ENCODE assay signal across 18 mouse cellular contexts in genomic region chr12:25534620-25534950, GRCm38 (mm10).
DNase-seq lines count a peak whose midpoint lies in the region; ATAC-seq and TF ChIP-seq lines count a peak whose summit lies in the region.
"Had no signal": no experiment of that assay in that cellular context is flagged by ENCODE, and none has a peak within 500 bp of the region (broad histone marks: within the 10 kb centered on the region; RNA-seq: fewer than 3 reads in every experiment).

No protein-coding gene starts in this region.

- H3K9me3 ChIP-seq in heart, embryonic 13.5 days = no peaks in the 10 kb centered on the region
- no peaks in the 10 kb centered on the region for H3K9me3 ChIP-seq in stomach, embryonic 14.5 days (ENCODE audit: control insufficient read depth, low read depth, low read length)
- no peaks in the 10 kb centered on the region for H3K9me3 ChIP-seq in stomach, postnatal 0 days (ENCODE audit: control insufficient read depth, low read length)
- no peaks in the 10 kb centered on the region for H3K9me3 ChIP-seq in limb, embryonic 11.5 days (ENCODE audit: control insufficient read depth, low read length)
- H3K9me3 ChIP-seq in liver, embryonic 11.5 days (ENCODE audit: control insufficient read depth, low read length) = no peaks in the 10 kb centered on the region
- H3K9me3 ChIP-seq: forebrain, embryonic 12.5 days; hindbrain, embryonic 15.5 days; liver, embryonic 13.5 days; midbrain, embryonic 12.5 days had no signal

- no peak overlapping the region for H3K4me2 ChIP-seq in heart, embryonic 13.5 days
- H3K4me2 ChIP-seq in stomach, embryonic 14.5 days (replicated peaks; ENCODE audit: low read depth, low read length) = no peak overlapping the region
- H3K4me2 ChIP-seq in stomach, postnatal 0 days (replicated peaks; ENCODE audit: low read depth) = no peak overlapping the region
- no peak overlapping the region for H3K4me2 ChIP-seq in limb, embryonic 11.5 days (ENCODE audit: low read depth, severe bottlenecking)
- H3K4me2 ChIP-seq in liver, embryonic 11.5 days = no peak overlapping the region
- H3K4me2 ChIP-seq: forebrain, embryonic 12.5 days; hindbrain, embryonic 15.5 days; liver, embryonic 13.5 days; midbrain, embryonic 12.5 days had no signal

- H3K27ac ChIP-seq in heart, embryonic 13.5 days (replicated peaks) = peak overlapping the region; percentile 64
- peak overlapping the region; percentile 77 for H3K27ac ChIP-seq in stomach, embryonic 14.5 days (ENCODE audit: low read length)
- H3K27ac ChIP-seq in stomach, postnatal 0 days (replicated peaks) = no peak overlapping the region
- H3K27ac ChIP-seq in limb, embryonic 11.5 days (replicated peaks; ENCODE audit: low read depth, low read length) = peak overlapping the region; percentile 72; the same call in 1 of the 2 replicates
- no peak overlapping the region for H3K27ac ChIP-seq in liver, embryonic 11.5 days (ENCODE audit: low read depth, low read length)
- H3K27ac ChIP-seq: forebrain, embryonic 12.5 days; hindbrain, embryonic 15.5 days; liver, embryonic 13.5 days; midbrain, embryonic 12.5 days had no signal

- no peaks in the 10 kb centered on the region for H3K27me3 ChIP-seq in heart, embryonic 13.5 days (replicated peaks)
- no peaks in the 10 kb centered on the region for H3K27me3 ChIP-seq in stomach, embryonic 14.5 days (ENCODE audit: control insufficient read depth, insufficient read depth, low read length)
- H3K27me3 ChIP-seq in stomach, postnatal 0 days (ENCODE audit: control insufficient read depth, insufficient read depth, low read length) = no peaks in the 10 kb centered on the region
- H3K27me3 ChIP-seq in limb, embryonic 11.5 days (ENCODE audit: control insufficient read depth, insufficient read depth, low read length) = no peaks in the 10 kb centered on the region
- H3K27me3 ChIP-seq in liver, embryonic 11.5 days (replicated peaks; ENCODE audit: control insufficient read depth, insufficient read depth, low read length) = no peaks in the 10 kb centered on the region
- H3K27me3 ChIP-seq: forebrain, embryonic 12.5 days; hindbrain, embryonic 15.5 days; liver, embryonic 13.5 days; midbrain, embryonic 12.5 days had no signal

- no peak overlapping the region for H3K4me3 ChIP-seq in heart, embryonic 13.5 days
- H3K4me3 ChIP-seq in stomach, embryonic 14.5 days (ENCODE audit: low read depth, low read length) = no peak overlapping the region
- H3K4me3 ChIP-seq in stomach, postnatal 0 days (ENCODE audit: low read depth, low read length) = no peak overlapping the region
- no peak overlapping the region for H3K4me3 ChIP-seq in limb, embryonic 11.5 days (ENCODE audit: low read depth, low read length)
- no peak overlapping the region for H3K4me3 ChIP-seq in liver, embryonic 11.5 days (ENCODE audit: low read depth, low read length)
- H3K4me3 ChIP-seq: forebrain, embryonic 12.5 days; hindbrain, embryonic 15.5 days; left cerebral cortex, adult 2 months; liver, embryonic 13.5 days; midbrain, embryonic 12.5 days; myocyte had no signal

- H3K36me3 ChIP-seq in heart, embryonic 13.5 days = no peaks in the 10 kb centered on the region
- H3K36me3 ChIP-seq in stomach, embryonic 14.5 days (ENCODE audit: control insufficient read depth, insufficient read depth, low read length) = no peaks in the 10 kb centered on the region
- no peaks in the 10 kb centered on the region for H3K36me3 ChIP-seq in stomach, postnatal 0 days (ENCODE audit: control insufficient read depth, insufficient read depth, low read length)
- no peaks in the 10 kb centered on the region for H3K36me3 ChIP-seq in limb, embryonic 11.5 days (ENCODE audit: control insufficient read depth, insufficient read depth, low read length)
- no peaks in the 10 kb centered on the region for H3K36me3 ChIP-seq in liver, embryonic 11.5 days (ENCODE audit: control insufficient read depth, insufficient read depth, low read length)
- H3K36me3 ChIP-seq: forebrain, embryonic 12.5 days; hindbrain, embryonic 15.5 days; liver, embryonic 13.5 days; midbrain, embryonic 12.5 days had no signal

- peaks cover 39% of the 10 kb centered on the region for H3K4me1 ChIP-seq in heart, embryonic 13.5 days
- peaks cover 13% of the 10 kb centered on the region; the same call in 1 of the 2 replicates for H3K4me1 ChIP-seq in stomach, embryonic 14.5 days (ENCODE audit: control insufficient read depth, insufficient read depth, low read length)
- no peaks in the 10 kb centered on the region for H3K4me1 ChIP-seq in stomach, postnatal 0 days (replicated peaks; ENCODE audit: control insufficient read depth, insufficient read depth)
- H3K4me1 ChIP-seq in limb, embryonic 11.5 days (ENCODE audit: control insufficient read depth, insufficient read depth, low read length) = peaks cover 12% of the 10 kb centered on the region; the same call in 1 of the 2 replicates
- no peaks in the 10 kb centered on the region for H3K4me1 ChIP-seq in liver, embryonic 11.5 days (replicated peaks; ENCODE audit: control insufficient read depth, insufficient read depth, low read length)
- H3K4me1 ChIP-seq: forebrain, embryonic 12.5 days; hindbrain, embryonic 15.5 days; liver, embryonic 13.5 days; midbrain, embryonic 12.5 days had no signal

- no peak for TF ChIP-seq EP300 in stomach, postnatal 0 days (optimal IDR thresholded peaks at IDR 0.05)

- no peak overlapping the region for H3K9ac ChIP-seq in heart, embryonic 13.5 days
- no peak overlapping the region for H3K9ac ChIP-seq in stomach, embryonic 14.5 days (replicated peaks; ENCODE audit: low read depth, low read length)
- H3K9ac ChIP-seq in stomach, postnatal 0 days (ENCODE audit: low read length) = no peak overlapping the region
- no peak overlapping the region for H3K9ac ChIP-seq in limb, embryonic 11.5 days (ENCODE audit: low read length)
- no peak overlapping the region for H3K9ac ChIP-seq in liver, embryonic 11.5 days (ENCODE audit: low read depth, low read length)
- H3K9ac ChIP-seq: forebrain, embryonic 12.5 days; hindbrain, embryonic 15.5 days; liver, embryonic 13.5 days; midbrain, embryonic 12.5 days had no signal

- TF ChIP-seq CTCF in stomach, postnatal 0 days (IDR thresholded peaks at IDR 0.05; ENCODE audit: low read depth) = no peak

- ATAC-seq in heart, embryonic 13.5 days (ENCODE audit: extremely low read depth, insufficient number of reproducible peaks, low FRiP score, low TSS enrichment) = no peak
- peak; percentile 25; the same call in 1 of the 2 replicates for ATAC-seq in stomach, embryonic 14.5 days (ENCODE audit: insufficient number of reproducible peaks, insufficient read depth, low FRiP score, low read depth)
- ATAC-seq in stomach, postnatal 0 days (ENCODE audit: low FRiP score, low TSS enrichment) = no peak
- peak; percentile 56; the same call in 1 of the 2 replicates for ATAC-seq in limb, embryonic 11.5 days (ENCODE audit: insufficient number of reproducible peaks, low FRiP score, low TSS enrichment, low read depth)
- ATAC-seq in activated CD4-positive, CD25-positive, alpha-beta regulatory T cell, adult 4 months = no peak
- ATAC-seq in liver, embryonic 11.5 days (replicated peaks; ENCODE audit: low FRiP score) = no peak

- intact Hi-C loops in heart, postnatal 10 days (cut with DNase I) = no loop called here

- DNase-seq in heart, postnatal 10 days = no peak
- DNase-seq in stomach, postnatal 0 days (ENCODE audit: low spot score) = no peak
- DNase-seq in limb, embryonic 11.5 days (ENCODE audit: low spot score) = peak; percentile 41
- no peak for DNase-seq in left cerebral cortex, adult 11 months (ENCODE audit: low spot score)
- DNase-seq in liver, embryonic 11.5 days (ENCODE audit: low spot score) = no peak
- DNase-seq: adrenal gland, adult 8-10 months; cerebellum, adult 2 months; liver, embryonic 13.5 days; lung, postnatal 10 days; right cerebral cortex, postnatal 14 days had no signal

- WGBS in heart, embryonic 13.5 days = 62% methylated on average over 5 of the region's 5 CpGs
- 15% methylated on average over 5 of the region's 5 CpGs for WGBS in stomach, embryonic 14.5 days
- WGBS in stomach, postnatal 0 days = 25% methylated on average over 5 of the region's 5 CpGs
- WGBS in limb, embryonic 11.5 days = 13% methylated on average over 5 of the region's 5 CpGs
- WGBS in liver, embryonic 11.5 days = 47% methylated on average over 5 of the region's 5 CpGs

Comparison
In these comparisons a context has a peak if more than half of its experiments do, and no peak if none do; other contexts are left out.
1. ATAC-seq: peak in stomach, embryonic 14.5 days (single experiment) and limb, embryonic 11.5 days (single experiment); none in heart, embryonic 13.5 days (single experiment), stomach, postnatal 0 days (single experiment), activated CD4-positive, CD25-positive, alpha-beta regulatory T cell, adult 4 months (single experiment) and liver, embryonic 11.5 days (single experiment).
2. H3K27ac ChIP-seq: peak in heart, embryonic 13.5 days (single experiment), stomach, embryonic 14.5 days (single experiment) and limb, embryonic 11.5 days (single experiment); none in stomach, postnatal 0 days (single experiment) and liver, embryonic 11.5 days (single experiment).